Mouse (Mus musculus): ENCODE data around the gene Dennd4c.
"Not testable (repeated sequence)": the region's sequence is repeated elsewhere in the genome, so short reads cannot be mapped to it uniquely, and the experiment has no call there.

Gene Dennd4c

DNA sequence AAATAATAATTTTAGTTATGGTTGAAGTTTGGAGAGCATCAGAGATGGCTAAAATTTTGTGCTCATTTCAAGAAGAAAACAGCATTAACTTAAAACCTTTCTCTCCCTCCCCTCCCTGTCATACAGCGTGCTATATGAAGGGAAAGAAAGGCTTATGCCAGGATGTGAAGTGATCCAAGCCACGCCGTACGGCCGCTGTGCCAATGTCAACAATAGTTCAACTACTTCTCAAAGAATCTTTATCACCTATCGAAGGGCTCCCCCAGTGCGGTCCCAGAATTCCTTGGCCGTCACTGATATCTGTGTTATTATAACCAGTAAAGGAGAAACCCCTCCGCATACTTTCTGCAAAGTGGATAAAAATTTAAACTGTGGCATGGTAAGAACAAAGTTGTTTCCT is 29.2 kb downstream of the Dennd4c start:
- no peak for DNase-seq (ENCODE audit: low read depth, low spot score)

DNA sequence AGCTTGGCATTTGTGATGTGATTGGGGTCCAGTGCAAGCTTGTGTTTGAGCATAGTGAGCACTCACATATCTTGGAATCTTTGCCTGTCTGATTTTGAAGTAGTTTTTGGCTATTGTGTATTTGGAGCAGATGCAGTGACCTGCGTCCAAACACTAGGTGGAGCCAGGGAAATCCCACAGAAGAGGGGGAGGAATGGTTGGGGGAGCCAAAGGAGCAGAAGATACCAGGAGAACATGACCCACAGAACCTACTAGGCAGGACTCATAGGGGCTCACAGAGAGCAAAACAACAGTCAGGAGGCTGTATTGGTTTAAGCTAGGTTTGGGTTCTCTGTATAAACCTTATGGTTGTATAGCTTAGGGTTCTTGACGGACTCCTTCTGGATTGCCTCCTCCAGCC is 62.2 kb downstream of the Dennd4c start:
- peak; percentile 22 for DNase-seq (ENCODE audit: low read depth, low spot score)

DNA sequence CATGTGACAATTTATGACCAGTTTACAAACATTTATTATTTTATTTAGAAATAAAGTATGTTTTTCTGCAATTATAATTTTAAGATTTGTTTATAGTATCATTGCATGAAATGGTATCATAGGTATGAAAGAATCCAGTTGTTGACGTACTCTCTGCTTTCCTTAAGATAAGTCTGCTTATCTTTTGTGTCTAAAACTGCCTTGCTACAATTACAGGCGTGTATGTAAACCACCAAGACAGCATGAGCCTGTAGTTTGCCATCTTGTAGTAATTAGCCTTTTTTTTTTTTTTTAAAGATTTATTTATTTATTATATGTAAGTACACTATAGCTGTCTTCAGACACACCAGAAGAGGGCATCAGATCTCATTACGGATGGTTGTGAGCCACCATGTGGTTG is 66.5 kb downstream of the Dennd4c start:
- no peak for DNase-seq (ENCODE audit: low read depth, low spot score)

DNA sequence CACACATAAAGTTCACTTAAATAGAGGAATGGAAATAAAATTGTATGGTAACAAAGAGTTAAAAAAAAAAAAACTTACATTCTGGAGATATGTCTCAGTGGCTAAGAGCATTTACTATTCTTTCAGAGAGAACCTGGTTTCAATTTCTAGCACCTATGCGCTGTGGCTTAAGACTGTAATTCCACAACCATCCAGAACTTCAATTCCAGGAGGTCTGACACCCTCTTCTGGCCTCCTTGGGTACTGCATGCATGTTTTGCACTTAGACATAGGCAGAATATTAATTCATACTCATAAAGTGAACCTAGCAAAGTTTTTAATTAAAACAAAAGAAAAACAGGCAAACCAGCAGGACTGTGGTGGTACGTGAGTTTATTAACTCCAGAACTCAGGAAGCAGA is 74.8 kb downstream of the Dennd4c start:
- DNase-seq (ENCODE audit: low read depth, low spot score): peak; percentile 79

DNA sequence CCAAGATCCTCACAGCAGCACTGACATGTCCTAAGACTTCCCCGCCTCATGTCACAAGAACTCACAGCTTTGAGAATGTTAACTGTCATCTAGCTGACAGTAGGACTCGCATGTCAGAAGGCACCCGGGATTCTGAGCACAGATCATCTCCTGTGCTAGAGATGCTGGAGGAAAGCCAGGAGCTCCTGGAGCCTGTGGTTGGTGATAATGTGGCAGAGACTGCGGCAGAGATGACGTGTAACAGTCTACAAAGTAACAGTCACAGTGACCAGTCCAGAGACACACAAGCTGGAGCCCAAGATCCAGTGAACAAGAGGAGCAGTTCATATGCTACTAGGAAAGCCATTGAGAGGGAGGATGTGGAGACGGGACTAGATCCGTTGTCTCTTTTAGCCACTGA is 76.8 kb downstream of the Dennd4c start:
- DNase-seq (ENCODE audit: low read depth, low spot score): no peak

DNA sequence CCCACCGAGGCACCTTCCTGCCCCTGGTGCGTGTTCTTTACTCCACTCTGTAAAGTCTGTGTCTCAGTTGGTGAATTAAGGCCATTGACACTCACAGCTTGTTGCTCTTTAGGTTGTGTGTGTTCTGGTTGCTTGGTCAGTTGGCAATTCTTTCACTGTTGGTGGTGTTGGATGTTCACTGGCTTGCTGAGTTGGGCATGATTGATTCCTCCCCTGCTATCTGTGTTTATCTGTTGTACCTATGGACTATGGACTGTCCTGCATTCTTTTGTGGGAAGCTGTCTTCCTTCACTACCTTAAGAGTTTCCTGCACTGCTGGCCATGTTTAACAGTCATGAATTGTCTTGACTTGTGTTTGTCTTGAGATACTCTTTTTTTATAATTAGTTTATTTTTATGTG is 83.5 kb downstream of the Dennd4c start:
- no peak for DNase-seq (ENCODE audit: low read depth, low spot score)

DNA sequence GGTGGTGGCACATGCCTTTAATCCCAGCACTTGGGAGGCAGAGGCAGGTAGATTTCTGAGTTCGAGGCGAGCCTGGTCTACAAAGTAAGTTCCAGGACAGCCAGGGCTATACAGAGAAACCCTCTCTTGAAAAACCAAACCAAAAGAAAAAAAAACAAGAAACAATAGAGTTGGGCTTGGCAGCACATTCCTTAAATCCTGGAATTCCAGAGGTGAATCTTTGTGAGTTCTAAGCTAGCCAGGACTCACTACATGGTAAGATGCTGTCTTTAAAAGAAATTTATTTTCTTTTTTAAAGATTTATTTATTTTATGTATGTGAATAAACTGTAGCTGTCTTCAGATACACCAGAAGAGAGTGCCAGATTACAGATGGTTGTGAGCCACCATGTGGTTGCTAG is 92.8 kb downstream of the Dennd4c start:
- not testable (repeated sequence) for DNase-seq (ENCODE audit: low read depth, low spot score)

DNA sequence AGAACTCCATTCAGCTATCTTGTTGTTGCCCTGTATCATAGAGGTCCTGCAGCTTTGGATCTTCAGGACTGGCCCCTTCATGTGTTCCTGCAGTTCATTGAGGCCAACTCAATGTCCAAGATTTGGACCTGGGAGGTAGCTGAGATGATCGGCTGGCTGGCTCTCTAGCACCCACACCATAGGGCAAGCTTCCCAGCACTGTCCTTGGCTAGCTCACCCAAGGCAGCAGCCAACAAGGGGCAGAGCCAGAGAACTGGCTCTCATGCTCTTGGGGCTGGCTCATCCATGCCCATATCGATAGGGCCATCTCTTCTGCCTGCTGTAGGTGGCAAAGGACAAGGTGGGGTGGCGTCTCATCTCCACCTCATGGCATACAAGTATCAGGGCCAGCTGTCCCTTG is 97.0 kb downstream of the Dennd4c start:
- DNase-seq (ENCODE audit: low read depth, low spot score): no peak

DNA sequence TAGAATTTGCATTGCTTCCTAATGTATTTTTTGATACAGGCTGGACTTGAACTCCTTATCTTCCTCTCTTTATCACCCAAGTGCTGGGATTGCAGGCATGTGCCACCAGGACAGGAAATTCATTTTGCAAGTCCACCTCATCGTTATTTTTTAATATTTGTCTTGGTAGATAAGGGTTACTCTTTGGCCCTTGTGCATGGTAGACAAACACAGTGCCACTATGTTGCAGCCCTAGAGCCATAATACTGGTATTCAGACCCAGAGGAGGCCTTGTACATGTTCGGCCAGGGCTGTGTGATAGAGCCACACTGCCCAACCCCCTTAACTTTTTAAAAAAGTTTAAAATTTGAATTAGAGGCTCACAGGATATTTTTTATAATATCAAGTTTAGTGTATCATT is 98.9 kb downstream of the Dennd4c start:
- DNase-seq (ENCODE audit: low read depth, low spot score): no peak

DNA sequence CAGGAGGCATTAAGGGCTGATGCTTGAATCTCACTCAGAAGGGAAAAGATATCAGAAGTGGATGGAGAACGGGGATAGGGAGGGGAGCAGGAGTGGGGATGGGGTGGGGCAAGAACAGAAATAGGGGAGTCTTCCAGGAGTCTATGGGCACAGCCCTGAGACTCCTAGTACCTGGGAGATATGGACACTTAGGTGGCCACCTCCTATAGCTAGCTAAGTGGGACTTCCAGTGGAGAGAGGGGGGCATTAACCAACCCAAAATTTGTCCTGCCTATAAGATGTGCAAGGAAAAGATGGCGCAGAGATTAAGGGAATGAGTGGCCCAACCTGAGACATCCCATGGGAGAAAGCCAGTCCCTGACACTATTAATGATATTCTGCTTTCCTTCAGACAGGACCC is 103.0 kb downstream of the Dennd4c start:
- DNase-seq (ENCODE audit: low read depth, low spot score): no peak

DNA sequence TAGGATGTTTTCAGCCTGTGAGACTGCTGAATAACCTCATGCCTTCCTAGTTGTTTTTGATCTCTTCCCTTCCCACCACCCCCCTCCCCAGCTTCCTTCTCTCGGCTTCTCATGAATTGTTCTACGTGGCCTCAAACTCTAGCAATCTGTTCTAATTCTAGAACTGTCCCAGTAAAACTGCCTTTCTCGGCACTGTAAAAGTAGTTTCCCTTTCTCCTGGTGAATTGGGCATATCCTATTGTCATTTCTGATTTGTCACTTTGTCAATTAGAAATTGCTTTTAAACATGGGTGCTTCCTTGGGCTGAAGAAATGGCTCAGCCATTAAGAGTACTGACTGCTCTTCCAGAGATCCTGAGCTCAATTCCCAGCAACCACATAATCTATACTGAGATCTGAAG is 103.7 kb downstream of the Dennd4c start:
- DNase-seq (ENCODE audit: low read depth, low spot score): no peak

DNA sequence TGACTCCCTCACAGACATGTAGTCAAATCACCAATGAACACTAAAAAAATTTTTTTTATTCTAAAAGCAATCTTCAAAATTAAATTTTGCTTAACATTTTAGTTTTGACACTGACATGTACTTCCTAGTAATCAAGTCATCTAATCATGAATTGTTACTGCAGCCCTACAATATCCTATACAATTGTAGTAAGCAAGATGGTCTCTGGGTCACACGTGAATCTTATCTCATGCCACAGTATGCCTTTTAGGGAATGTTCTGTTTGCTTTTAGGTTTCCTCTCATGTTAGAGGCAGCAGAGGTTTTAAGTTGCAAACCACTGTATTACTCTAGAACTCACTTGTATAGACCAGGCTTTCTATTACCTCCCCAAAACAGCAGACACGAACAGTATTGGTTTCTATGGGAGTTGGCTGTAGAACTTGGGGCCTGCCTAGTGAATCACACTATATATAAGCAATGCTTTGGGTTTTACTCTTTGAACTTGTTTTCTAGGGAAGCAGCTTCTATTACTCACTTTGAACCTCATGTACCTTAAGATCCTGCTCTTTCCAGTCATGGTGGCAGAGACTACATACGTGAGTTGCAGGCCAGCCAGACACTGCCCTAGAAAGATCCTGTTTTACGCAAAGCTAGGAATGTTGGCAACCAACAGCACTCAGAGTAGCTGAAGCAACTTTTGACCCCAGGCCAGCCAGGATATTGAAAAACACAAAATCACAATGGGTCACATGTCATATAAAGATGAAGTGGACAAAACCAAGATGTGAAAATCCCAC is 104.6 kb downstream of the Dennd4c start:
- peak; percentile 51 for DNase-seq (ENCODE audit: low read depth, low spot score)

DNA sequence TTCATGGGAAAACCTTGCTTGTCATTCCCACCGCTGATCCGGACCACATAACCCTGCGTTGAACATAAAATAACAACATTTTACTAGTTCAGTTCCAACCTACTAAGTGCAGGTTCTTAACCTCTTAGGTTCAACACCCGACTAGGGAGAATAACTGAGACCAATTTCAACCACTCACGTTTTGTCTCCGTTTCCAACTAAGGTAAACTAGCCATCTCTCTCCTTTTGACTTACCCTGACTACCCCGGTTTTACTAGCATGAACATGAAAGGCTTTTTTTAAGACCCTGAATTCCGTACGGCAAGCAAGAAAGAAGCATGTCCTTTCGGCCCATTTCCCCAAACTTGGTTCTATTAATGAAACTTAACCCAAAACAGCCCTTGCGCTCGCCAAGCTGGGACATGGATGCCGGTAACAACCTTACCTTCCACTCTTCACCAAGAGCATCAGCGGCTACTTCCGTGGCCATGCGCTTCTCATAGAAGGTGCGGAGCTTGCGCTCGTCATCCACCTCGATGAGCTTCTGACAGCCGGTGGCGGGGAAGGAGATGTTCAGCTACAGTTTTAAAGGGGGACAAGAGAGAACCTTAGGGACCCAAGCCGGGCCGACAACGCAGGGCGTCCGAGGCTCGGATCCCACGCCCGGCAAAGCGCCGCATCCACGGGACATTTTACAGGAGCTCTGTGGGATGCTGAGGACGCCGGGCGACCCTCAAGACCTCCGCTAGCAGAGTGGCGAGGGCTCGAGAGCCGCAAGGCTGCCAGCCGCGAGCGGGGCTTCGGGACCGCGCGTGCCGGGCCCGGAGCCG is 108.2 kb downstream of the Dennd4c start:
- DNase-seq (ENCODE audit: low read depth, low spot score): peak; percentile 23

DNA sequence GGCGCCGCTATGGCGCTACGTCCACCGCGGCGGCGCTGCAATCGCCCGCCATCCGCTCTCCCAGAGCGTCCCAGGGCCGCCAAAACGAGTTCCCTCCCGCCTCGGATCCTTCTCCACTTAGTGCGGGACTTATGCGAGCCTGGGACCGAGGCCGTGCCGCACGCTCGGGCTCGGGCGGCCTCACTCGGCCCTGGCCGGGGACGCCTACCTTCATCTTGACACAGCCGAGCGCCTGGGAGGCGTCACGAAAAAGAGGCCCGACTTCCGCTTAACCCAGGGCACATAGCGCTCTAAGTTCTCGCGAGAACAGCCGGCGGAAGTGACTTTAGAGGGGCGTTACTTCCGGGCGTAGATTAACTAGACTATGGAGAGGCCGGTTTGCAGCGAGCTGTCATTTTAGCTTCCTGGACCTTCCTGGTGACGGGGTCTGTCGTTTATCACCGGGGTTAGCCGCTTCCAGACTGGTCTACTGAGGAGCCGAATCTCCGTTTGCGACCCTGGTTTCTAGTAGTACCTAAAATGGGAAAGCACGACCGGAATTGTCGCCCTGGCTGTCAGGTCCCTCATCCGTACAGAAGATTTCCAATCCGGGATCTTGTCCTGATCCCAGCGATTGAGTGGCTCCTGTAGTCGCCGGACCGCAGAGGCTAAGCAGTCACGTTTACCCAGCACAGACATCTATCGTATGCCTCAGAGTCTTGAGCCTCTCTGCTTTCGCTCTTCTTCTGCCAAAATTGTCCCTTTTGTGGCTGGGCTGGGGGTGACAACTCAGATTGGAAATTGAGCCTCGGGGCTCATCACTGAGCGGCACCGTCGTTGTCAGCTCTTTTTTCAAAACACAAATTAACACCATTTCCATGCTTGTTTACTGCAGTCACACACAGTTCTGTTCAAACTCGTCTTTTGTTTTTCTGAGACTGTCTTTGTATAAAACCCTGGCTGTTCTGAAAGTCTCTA is 109.0 kb downstream of the Dennd4c start, which contains the start of gene Rps6:
TSS of gene Rps6 (minus strand) at position 300 of the 957 bp plus-strand sequence.
- DNase-seq (ENCODE audit: low read depth, low spot score): peak; percentile 98

DNA sequence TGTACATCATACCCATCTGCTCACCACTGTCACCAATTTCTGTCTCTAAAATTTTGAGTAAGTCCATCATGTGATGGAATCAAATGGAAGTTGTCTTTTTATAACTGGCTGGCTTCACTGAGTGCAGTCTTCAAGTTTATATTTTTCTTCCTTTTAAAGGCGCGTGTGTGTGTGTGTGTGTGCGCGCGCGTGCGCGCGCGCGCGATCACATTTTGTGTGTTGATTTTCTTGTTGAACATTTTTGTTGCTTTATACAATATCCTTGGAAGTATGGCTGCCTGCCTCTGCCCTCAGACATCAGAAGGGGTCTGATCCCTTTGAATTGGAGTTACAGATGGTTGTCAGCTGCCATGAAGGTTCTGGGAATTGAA is 109.7 kb downstream of the Dennd4c start:
- no peak for DNase-seq (ENCODE audit: low read depth, low spot score)

DNA sequence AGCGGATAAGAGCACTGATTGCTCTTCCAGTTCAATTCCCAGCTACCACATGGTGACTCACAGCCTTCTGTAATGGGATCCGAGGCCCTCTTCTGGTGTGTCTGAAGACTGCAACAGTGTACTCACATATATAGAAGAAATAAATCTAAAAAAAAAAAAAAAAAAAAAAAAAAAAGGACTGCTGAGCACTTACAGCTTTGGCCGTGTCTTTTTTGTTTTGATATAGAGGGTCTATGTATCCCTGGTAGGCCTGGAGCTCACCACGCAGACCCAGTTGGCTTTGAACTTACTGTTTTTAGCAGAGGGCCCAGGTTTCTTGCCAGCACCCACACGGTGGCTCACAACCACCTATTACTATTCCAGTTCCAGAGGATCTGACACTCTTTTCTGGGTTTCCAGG is 115.7 kb downstream of the Dennd4c start:
- peak; percentile 18 for DNase-seq (ENCODE audit: low read depth, low spot score)

DNA sequence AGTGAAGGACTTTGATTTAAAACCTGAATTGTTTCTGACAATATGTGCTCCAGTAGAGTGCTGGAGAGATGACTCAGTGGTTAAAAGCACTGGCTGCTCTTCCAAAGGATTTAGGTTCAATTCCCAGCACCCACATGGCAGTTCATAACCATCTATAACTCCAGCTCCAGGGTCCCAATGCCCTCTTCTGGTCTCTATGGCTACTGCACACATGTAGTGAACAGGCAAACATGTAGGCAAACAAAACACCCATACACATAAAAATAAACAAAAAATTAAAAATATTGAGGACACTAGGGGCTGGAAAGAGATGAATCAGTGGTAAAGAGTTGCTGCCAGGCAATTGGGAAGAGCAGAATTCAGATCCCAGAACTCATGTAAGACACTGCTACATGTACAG is 123.6 kb downstream of the Dennd4c start:
- DNase-seq (ENCODE audit: low read depth, low spot score): no peak

DNA sequence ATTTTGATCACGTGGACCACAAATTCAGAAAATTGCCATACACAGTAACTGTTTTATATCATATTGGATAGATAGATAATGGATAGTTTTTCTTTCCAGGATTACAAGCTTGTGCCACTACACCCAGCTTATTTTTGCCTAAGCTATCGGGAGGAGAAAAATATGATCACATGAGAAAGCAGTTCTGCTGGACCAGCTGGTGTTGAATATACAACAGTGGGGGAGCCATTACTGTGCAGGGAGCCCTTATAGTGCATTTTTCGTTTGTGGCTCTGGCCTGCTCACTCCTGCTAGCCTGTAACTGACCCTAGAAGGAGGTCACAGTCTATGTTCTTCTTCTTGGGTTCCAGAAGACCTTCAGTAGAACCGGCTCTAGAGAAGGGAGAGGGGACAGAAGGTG is 124.7 kb downstream of the Dennd4c start:
- DNase-seq (ENCODE audit: low read depth, low spot score): no peak

DNA sequence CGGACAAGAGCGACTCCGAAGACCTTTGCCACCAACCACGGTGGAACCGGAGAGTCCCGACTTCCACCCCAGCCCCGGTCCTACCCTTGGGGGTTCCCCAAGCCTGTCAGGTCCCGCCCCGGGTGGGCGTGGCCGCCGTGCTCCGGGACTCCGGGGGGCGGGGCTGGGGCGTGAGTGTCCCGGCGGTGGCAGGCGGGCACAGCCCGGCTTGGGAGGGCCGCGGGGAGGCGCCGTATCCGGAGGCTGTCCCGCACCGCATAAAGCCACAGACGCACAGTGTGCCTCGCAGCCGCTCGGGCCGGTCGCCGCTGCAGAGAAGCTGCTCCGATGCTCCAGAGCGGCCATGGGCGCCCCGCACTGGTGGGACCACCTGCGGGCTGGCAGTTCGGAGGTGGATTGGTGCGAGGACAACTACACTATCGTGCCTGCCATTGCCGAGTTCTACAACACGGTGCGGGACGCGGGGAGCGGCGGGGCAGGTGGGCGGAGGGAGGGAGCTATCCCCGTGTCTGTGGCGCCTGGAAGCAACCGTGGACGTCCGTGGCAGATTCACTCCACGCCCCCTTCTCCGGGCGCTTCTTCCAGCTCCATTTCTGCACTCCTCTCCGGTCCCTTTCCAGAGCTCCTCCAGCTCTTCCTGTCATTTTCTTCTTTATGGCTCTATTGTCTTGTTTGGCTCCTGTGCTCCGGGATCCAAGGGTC is 125.9 kb downstream of the Dennd4c start, which contains the start of gene Acer2:
TSS of gene Acer2 (plus strand) at position 251 of the 702 bp plus-strand sequence.
- no peak for DNase-seq (ENCODE audit: low read depth, low spot score)

DNA sequence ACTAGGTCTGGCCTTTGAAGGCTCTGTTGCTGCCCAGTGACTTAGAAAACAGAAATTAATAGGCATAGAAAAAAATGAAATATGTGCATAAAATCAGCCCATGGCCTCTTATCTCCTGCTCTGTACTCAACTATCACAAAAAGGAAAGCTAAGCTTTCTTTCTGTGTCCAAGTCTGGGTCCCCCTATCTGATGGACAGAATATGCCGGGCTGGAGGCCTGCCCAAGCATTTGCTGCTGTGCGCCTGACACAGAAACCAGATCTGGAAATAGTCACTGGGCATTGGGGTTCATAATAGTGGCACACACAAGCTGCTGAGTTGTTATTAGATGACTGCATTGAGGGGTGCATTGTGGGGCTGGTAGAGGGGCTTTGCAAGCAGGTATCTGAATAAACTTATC is 131.1 kb downstream of the Dennd4c start:
- DNase-seq (ENCODE audit: low read depth, low spot score): no peak

DNA sequence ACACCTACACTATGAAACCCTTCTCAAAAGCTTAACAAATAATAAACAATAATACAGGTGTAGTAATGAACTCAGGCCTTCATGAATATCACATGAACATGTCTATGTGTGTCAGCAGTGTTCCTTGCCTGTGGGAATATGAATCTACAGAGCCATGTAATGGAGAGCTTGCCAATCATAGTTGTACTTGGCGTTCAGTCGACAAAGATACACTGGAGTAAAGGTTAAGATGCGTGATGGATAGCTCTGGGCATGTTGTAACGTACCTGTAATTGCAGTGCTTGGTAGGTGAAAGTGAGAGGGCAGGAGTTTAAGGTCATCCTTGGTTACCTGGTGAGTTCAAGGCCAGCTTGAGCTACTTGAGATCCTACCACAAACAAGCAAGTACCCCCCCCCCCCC is 132.8 kb downstream of the Dennd4c start:
- DNase-seq (ENCODE audit: low read depth, low spot score): no peak

Measured in 3T3-L1 (cell line).